Mouse (Mus musculus): ENCODE measurements at regions not wholly inside any gene's neighbourhood (a gene's known extent, or its start where the extent isn't known, plus 50 kb on each side); places are given as distances from the start of the nearest gene placed in this dataset.

DNA sequence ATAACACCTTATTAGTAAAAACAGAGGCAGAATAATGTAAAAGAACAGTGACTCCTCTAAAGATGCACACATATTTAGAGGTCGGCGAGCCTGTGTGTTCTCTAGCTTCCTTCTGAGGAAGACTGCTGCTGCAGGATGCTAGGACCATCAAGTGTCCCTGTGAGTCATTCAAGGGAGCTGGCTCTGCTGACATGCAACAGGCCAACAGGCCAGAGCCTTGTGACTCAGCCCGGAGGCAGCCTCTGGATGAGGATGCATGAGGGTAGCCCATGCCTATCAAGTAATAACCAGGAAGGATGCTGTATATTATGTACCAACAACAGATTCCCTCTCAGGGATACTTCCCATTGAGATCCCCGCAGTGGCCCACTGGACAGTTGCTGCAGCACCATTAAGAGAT is 199.5 kb upstream of the Rasgrp1 start:
- no peak for ATAC-seq (ENCODE audit: poor library complexity, severe bottlenecking)

GRCm38 (mm10) chr2:117543301-117543782 is 200.5 kb upstream of the Rasgrp1 start:
- ATAC-seq (ENCODE audit: poor library complexity, severe bottlenecking) = no peak

DNA sequence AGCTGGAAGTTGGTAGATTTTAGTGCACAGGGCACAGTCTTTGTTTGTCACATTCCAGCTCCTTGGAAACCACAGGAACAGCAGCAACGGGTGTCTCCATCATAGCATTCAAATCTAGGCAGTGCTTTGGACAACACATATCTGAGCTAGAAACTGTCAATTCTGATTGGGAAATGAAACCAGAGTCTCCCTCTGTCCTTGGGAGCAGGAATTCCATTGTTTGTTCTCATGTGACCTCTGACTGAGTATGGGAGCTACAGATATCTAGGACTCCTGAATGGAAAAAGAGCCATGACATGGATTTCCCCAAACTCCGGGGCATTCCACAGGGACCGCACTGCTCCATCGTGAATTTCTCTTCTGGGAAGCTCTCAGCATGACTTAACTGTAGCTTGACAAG is 205.5 kb upstream of the Rasgrp1 start:
- ATAC-seq (ENCODE audit: poor library complexity, severe bottlenecking) = no peak

GRCm38 (mm10) chr2:117556301-117556700 is 213.5 kb upstream of the Rasgrp1 start:
- no peak for ATAC-seq (ENCODE audit: poor library complexity, severe bottlenecking)

DNA sequence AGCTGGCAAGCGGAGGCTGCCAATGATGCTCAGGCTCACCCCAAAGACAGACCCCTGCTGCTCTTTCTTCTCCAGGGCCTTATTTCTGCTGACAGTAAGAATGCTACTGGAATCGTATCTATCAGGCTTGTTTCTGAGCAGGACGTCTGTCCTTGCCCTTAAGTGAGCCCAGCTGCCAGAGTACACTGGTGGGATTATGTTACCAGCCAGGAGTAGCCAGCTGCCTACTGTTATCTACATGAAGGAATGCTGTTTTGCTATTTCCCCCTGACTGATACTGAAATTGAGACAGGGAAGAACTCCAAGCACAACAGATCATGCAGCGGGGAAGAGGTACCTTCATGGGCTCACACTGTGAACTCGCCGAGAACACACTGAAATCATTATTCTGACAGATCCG is 228.2 kb upstream of the Rasgrp1 start:
- ATAC-seq (ENCODE audit: poor library complexity, severe bottlenecking) = no peak

GRCm38 (mm10) chr2:117587381-117587780 is 244.6 kb upstream of the Rasgrp1 start:
- ATAC-seq (ENCODE audit: poor library complexity, severe bottlenecking) = no peak

DNA sequence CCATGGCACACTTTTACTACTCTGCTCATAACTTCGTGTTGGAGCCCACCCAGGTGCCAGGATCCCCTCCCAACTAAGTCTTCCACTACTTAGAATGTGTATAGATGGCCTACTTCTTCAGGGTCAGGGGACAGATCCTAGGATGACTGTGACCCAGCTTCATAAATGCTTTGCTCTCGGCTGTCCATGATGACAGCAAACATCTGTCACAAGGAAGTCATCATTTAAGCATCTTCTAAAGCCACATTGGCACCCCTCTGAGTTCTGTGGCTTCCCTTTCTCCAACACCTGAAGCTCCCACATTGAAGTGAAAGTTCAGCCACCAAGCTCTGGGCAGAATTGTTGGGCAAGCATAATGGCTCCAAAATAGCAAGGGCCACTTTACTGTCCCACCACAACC is 252.2 kb upstream of the Rasgrp1 start:
- ATAC-seq (ENCODE audit: poor library complexity, severe bottlenecking) = no peak

GRCm38 (mm10) chr2:117597573-117597972 is 254.8 kb upstream of the Rasgrp1 start:
- no peak for ATAC-seq (ENCODE audit: poor library complexity, severe bottlenecking)

- ATAC-seq (ENCODE audit: poor library complexity, severe bottlenecking) = no peak
Observed at GRCm38 (mm10) chr2:117614772-117615171, 272.0 kb upstream of the Rasgrp1 start.

GRCm38 (mm10) chr2:117618063-117618462 is 275.3 kb upstream of the Rasgrp1 start:
- ATAC-seq (ENCODE audit: poor library complexity, severe bottlenecking) = no peak

- peak; percentile 74; the same call in 1 of the 2 replicates for ATAC-seq (ENCODE audit: poor library complexity, severe bottlenecking)
Observed at GRCm38 (mm10) chr2:117623955-117624354, 281.2 kb upstream of the Rasgrp1 start.

GRCm38 (mm10) chr2:117634906-117635305 is 292.1 kb upstream of the Rasgrp1 start:
- no peak for ATAC-seq (ENCODE audit: poor library complexity, severe bottlenecking)

DNA sequence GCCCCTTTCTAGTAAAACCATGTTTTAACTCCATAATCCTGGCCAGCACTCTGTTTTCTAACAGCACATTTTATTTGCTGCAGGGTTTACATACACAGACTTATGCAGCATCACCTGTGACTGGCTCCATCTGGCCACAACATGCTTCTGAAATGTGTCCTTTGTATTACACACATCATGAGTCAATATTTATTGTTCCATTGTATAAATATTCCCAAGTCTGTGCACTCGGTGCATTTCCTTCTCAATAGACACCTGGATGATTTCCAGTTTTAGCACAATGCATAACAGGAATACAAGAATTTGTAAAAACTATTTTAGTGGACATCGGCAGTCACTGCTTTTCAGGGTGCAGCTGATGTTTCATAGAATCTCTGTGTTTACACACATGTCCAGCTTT is 294.6 kb upstream of the Rasgrp1 start:
- ATAC-seq (ENCODE audit: poor library complexity, severe bottlenecking) = no peak

GRCm38 (mm10) chr2:117652101-117652500 is 309.3 kb upstream of the Rasgrp1 start:
- no peak for ATAC-seq (ENCODE audit: poor library complexity, severe bottlenecking)

DNA sequence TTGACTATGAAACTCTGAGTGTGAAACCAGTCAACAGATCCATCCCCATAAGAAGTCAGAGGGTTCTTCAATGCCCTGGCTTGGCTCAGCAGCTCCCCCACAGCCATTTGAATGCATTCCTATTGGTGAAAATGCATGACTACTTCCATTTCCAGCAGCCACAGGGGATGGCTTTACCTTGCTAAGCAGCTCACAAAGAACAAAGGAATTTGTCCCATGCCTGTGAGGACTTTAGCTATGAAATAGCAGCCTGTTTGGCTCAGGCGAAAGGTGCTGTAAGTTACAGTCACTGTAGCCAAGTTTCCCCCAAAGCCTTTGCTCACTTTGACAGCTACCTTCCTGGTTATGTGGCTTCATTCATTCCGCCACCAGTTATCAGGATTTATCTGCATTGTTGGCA is 309.8 kb upstream of the Rasgrp1 start:
- no peak for ATAC-seq (ENCODE audit: poor library complexity, severe bottlenecking)

GRCm38 (mm10) chr2:117656546-117657175 is 313.9 kb upstream of the Rasgrp1 start:
- ATAC-seq (ENCODE audit: poor library complexity, severe bottlenecking) = no peak

GRCm38 (mm10) chr2:117660217-117660924 is 317.6 kb upstream of the Rasgrp1 start:
- ATAC-seq (ENCODE audit: poor library complexity, severe bottlenecking) = no peak

- ATAC-seq (ENCODE audit: poor library complexity, severe bottlenecking) = no peak
Observed at GRCm38 (mm10) chr2:117662653-117663052, 319.9 kb upstream of the Rasgrp1 start.

- no peak for ATAC-seq (ENCODE audit: poor library complexity, severe bottlenecking)
Observed at GRCm38 (mm10) chr2:117666528-117666927, 323.7 kb upstream of the Rasgrp1 start.

DNA sequence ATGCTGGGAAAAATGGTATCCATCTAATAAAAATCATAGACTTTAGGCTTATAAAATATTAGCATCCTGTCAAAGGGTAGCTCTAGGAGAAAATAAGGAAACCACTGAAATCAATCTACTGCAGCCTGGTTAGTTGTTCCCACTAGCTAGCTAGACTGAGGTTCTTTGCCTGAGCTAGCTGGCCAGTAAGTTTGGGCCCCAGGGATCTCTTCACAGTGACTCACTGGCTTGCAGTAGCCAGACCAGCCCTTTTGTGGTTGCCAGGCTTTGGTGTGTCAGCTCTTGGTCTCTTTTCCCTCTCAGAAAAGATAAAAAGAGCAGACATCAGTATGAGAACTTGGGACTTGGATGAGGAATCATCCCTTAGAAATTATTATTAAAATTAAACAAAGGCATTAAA is 325.3 kb upstream of the Rasgrp1 start:
- ATAC-seq (ENCODE audit: poor library complexity, severe bottlenecking) = no peak

DNA sequence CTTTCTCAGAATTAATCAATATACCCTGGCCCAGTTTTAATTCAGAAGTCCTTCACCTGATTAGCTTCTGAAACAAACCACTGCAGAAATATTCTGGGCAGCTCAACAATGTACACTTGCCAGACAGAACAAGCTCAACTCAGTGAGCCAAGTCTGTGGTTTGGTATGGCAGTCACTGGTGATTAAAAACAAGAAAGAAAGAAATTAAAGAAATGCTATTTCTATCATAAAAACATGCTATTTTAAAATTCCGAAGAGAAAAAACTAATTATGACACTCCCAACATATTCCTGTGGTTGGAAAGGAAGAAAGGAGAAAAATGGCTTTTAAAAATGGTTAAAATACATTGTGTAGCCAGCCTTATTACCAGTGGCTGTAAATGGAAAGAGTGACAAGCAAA is 332.1 kb upstream of the Rasgrp1 start:
- ATAC-seq (ENCODE audit: poor library complexity, severe bottlenecking) = no peak

DNA sequence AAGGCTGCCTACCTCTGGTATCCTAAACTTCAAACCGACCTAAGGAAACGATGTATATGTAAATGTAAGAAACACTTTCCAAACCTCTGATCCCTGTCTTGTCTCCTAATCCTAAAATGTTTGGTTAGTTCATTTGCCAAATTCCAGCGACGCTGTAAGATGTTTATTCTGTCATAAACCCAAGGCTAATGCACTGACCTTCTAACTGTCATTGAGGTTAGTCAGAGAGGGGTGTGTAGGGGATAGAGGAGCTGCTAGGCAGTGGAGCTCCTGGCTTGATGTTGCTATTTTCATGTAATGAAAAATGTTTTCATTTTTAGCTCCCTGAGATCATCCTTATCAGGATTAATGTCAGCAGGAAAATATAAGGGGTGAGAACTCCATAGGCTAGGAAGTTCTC is 335.8 kb upstream of the Rasgrp1 start:
- no peak for ATAC-seq (ENCODE audit: poor library complexity, severe bottlenecking)

Data from megakaryocyte, adult 5-6 weeks (primary cell).